Mouse (Mus musculus): Measurements from ENCODE around the gene Dnaja2. TPM values are rescaled to one million over a fixed set of nuclear protein-coding genes. Genes with fewer than 3 reads are reported as not detected.

Gene Dnaja2
- polyA plus RNA-seq, 1 experiment, result 108 TPM

DNA sequence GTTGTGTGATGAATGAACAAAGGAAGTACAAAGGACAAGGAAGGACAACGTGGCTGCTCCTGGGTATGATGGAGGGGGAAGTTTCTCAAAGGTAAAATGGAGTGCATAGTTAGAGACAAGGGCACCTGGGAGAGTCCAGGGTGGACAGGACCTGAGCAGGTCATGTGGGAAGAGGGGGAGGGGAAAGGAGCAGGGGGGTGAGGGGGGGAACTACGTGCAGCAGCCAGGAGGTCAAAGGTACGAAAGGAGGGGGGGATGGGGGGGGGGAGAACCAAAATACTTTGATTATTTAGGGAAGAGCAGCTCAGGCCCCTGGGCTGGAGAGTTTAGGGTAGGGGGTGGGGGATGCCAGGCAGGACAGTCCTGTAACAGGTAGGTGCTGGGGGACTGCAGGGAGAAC is 39.8 kb upstream of the Dnaja2 start:
- Histone ChIP-seq H3K4me3 (replicated peaks; ENCODE audit: insufficient read depth, low read depth, low read length) (no peak overlapping the region), H3K27ac (ENCODE audit: insufficient read depth, low read length) (no peak overlapping the region), H3K4me1 (ENCODE audit: control insufficient read depth, insufficient read depth, low read length) (peaks cover 6% of the 10 kb centered on the region), H3K27me3 (ENCODE audit: control insufficient read depth, insufficient read depth, low read length) (no peaks in the 10 kb centered on the region)
- no peak for DNase-seq
- TF ChIP-seq CTCF (IDR thresholded peaks at IDR 0.05; ENCODE audit: borderline replicate concordance, insufficient read depth, low read depth, low read length), result no peak
- no peak for TF ChIP-seq POLR2A (IDR thresholded peaks at IDR 0.05; ENCODE audit: borderline replicate concordance, insufficient read depth, low read length)
- WGBS, result 52% methylated on average over 3 of the region's 3 CpGs

DNA sequence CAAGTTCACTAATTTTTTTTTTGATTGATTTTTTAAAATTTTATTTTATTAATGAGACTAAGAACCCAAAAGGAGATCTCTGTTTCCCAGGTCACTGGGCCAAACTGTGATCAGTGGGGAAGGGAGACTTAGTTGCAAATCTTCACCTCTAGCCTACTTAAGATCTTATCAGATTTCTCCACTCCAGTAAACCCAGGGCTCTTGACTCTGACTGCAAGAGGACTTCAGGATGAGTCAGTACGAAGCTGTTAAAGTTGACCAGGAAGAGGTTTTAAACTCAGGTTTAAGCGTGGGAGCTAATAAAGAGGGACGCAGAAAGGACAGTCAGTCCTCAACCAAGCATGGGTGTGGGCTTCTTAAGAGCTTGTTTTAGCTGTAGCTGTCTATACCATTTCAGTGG is 38.2 kb upstream of the Dnaja2 start:
- Histone ChIP-seq H3K27ac (ENCODE audit: insufficient read depth, low read length) (no peak overlapping the region), H3K4me3 (replicated peaks; ENCODE audit: insufficient read depth, low read depth, low read length) (no peak overlapping the region), H3K4me1 (ENCODE audit: control insufficient read depth, insufficient read depth, low read length) (peaks cover 6% of the 10 kb centered on the region), H3K27me3 (ENCODE audit: control insufficient read depth, insufficient read depth, low read length) (no peaks in the 10 kb centered on the region)
- DNase-seq, result no peak
- TF ChIP-seq CTCF (IDR thresholded peaks at IDR 0.05; ENCODE audit: borderline replicate concordance, insufficient read depth, low read depth, low read length), result no peak
- no peak for TF ChIP-seq POLR2A (IDR thresholded peaks at IDR 0.05; ENCODE audit: borderline replicate concordance, insufficient read depth, low read length)
- 94% methylated on average over 3 of the region's 3 CpGs for WGBS

DNA sequence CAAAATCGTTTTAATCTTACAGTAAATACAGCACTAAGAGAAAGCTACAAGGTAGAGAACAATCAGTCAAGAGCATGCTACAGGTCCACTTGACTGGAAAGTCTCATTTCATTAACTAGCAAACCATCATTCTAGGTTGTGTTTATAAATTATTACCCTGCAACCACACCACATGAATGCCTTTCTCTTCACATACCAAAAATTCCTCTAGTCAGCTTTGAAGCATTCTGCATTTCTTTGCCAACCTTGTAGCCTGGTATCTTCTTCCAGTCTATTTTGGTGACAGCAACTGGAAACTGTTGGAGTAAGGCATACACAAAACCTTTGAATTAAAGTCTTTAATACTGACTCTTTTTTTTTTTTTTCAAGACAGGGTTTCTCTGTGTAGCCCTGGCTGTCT is 36.4 kb upstream of the Dnaja2 start:
- no peaks in the 10 kb centered on the region for H3K4me1 ChIP-seq (ENCODE audit: control insufficient read depth, insufficient read depth, low read length)
- H3K27ac ChIP-seq (ENCODE audit: insufficient read depth, low read length), result no peak overlapping the region
- WGBS, result 89% methylated on average over 1 of the region's 1 CpGs
- H3K27me3 ChIP-seq (ENCODE audit: control insufficient read depth, insufficient read depth, low read length), result no peaks in the 10 kb centered on the region
- no peak for DNase-seq
- no peak overlapping the region for H3K4me3 ChIP-seq (replicated peaks; ENCODE audit: insufficient read depth, low read depth, low read length)
- no peak for TF ChIP-seq CTCF (IDR thresholded peaks at IDR 0.05; ENCODE audit: borderline replicate concordance, insufficient read depth, low read depth, low read length)
- no peak for TF ChIP-seq POLR2A (IDR thresholded peaks at IDR 0.05; ENCODE audit: borderline replicate concordance, insufficient read depth, low read length)

DNA sequence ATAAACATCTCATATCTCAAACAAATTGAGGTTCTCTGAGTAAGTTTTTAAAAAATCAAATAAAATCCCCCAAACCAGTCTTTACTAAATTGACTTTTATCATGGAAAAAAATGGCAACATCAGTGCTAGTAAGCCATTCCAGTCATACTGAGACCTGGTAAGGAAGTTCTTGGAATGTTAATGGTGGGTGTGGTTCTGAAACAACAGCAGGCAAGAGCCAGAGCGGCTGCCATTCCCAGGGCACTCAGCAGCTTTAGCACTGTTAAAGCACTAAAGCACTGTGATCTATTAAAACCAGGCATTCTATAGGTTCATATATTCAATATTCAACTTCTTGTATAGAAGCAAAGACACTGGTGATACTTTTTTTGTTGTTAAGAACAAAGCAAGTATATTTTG is 35.1 kb upstream of the Dnaja2 start:
- no peaks in the 10 kb centered on the region for H3K27me3 ChIP-seq (ENCODE audit: control insufficient read depth, insufficient read depth, low read length)
- H3K4me1 ChIP-seq (ENCODE audit: control insufficient read depth, insufficient read depth, low read length), result no peaks in the 10 kb centered on the region
- TF ChIP-seq POLR2A (IDR thresholded peaks at IDR 0.05; ENCODE audit: borderline replicate concordance, insufficient read depth, low read length) (no peak), CTCF (IDR thresholded peaks at IDR 0.05; ENCODE audit: borderline replicate concordance, insufficient read depth, low read depth, low read length) (no peak)
- no peak overlapping the region for H3K27ac ChIP-seq (ENCODE audit: insufficient read depth, low read length)
- WGBS, result 72% methylated on average over 1 of the region's 1 CpGs
- H3K4me3 ChIP-seq (replicated peaks; ENCODE audit: insufficient read depth, low read depth, low read length), result no peak overlapping the region
- no peak for DNase-seq

DNA sequence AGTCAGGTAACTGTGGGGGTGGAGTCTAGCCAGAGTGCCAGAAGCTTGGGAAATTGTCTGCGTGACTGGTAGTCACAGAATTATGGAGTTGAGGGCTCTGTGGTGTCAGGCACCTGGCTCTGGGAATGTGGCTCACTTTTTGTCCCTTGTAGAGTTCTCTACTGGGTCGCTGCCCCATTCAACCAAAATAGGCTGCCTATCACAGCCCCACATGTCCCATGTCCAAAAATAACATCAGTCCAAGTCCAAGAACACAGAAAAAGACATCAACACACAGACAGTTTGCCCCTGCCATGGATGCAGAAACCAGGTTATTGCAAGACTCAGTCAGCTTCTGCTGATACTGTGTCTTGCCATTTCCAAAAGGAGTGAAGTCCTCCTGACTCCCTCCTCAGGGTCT is 33.5 kb upstream of the Dnaja2 start:
- no peak overlapping the region for H3K4me3 ChIP-seq (replicated peaks; ENCODE audit: insufficient read depth, low read depth, low read length)
- no peak for DNase-seq
- no peak overlapping the region for H3K27ac ChIP-seq (ENCODE audit: insufficient read depth, low read length)
- H3K27me3 ChIP-seq (ENCODE audit: control insufficient read depth, insufficient read depth, low read length), result no peaks in the 10 kb centered on the region
- 85% methylated on average over 2 of the region's 2 CpGs for WGBS
- TF ChIP-seq POLR2A (IDR thresholded peaks at IDR 0.05; ENCODE audit: borderline replicate concordance, insufficient read depth, low read length) (no peak), CTCF (IDR thresholded peaks at IDR 0.05; ENCODE audit: borderline replicate concordance, insufficient read depth, low read depth, low read length) (no peak)
- H3K4me1 ChIP-seq (ENCODE audit: control insufficient read depth, insufficient read depth, low read length), result no peaks in the 10 kb centered on the region

DNA sequence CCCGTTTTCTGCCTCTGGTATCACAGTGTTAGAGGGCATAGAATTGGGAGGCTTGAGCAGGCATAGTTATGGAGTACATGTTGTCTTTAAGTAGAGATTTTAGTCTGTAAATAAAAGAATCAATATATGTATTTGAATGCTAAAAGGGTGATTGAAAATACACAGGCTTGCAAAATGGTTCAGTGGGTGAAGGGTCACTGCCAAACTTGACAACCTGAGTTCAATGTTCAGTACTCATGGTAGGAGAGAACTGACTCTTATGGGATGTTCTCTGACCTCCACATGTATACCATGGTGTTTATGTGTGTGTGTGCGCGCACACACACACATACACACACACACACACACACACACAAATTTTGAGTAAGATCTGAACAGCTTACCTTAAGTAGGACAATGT is 22.5 kb upstream of the Dnaja2 start:
- WGBS, result 93% methylated on average over 3 of the region's 3 CpGs
- Histone ChIP-seq H3K27ac (ENCODE audit: insufficient read depth, low read length) (no peak overlapping the region), H3K4me1 (ENCODE audit: control insufficient read depth, insufficient read depth, low read length) (no peaks in the 10 kb centered on the region), H3K4me3 (replicated peaks; ENCODE audit: insufficient read depth, low read depth, low read length) (no peak overlapping the region), H3K27me3 (ENCODE audit: control insufficient read depth, insufficient read depth, low read length) (no peaks in the 10 kb centered on the region)
- TF ChIP-seq POLR2A (IDR thresholded peaks at IDR 0.05; ENCODE audit: borderline replicate concordance, insufficient read depth, low read length), result no peak
- no peak for TF ChIP-seq CTCF (IDR thresholded peaks at IDR 0.05; ENCODE audit: borderline replicate concordance, insufficient read depth, low read depth, low read length)
- DNase-seq, result no peak

DNA sequence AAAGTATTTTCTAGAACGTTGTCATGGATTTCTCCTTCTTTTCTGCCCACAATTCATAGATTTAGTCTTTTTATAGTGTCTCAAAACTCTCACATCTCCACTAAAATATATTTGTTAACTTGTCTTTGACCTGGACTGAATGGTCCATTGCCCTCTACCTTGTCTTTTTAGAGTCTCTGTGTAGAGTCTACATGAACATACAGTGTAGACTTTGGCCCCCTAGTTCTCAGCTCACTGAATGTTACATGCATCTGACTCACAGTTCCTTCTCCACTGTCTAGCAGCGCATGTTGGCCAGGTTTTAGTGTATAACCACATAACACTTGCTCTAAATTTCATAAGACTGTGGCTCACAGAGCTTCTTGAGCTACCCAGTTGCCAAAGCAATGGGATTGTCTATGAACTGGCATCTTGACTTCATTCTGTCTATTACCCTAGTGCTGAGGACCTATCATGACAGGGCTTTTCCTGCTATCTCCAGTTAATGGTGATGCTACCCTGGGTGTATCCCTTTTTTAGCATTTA is 18.9 kb upstream of the Dnaja2 start:
- no peak overlapping the region for H3K4me3 ChIP-seq (replicated peaks; ENCODE audit: insufficient read depth, low read depth, low read length)
- H3K4me1 ChIP-seq (ENCODE audit: control insufficient read depth, insufficient read depth, low read length), result no peaks in the 10 kb centered on the region
- no peak for DNase-seq
- 88% methylated on average over 2 of the region's 2 CpGs for WGBS
- H3K27ac ChIP-seq (ENCODE audit: insufficient read depth, low read length), result no peak overlapping the region
- no peaks in the 10 kb centered on the region for H3K27me3 ChIP-seq (ENCODE audit: control insufficient read depth, insufficient read depth, low read length)
- TF ChIP-seq POLR2A (IDR thresholded peaks at IDR 0.05; ENCODE audit: borderline replicate concordance, insufficient read depth, low read length) (no peak), CTCF (IDR thresholded peaks at IDR 0.05; ENCODE audit: borderline replicate concordance, insufficient read depth, low read depth, low read length) (no peak)

DNA sequence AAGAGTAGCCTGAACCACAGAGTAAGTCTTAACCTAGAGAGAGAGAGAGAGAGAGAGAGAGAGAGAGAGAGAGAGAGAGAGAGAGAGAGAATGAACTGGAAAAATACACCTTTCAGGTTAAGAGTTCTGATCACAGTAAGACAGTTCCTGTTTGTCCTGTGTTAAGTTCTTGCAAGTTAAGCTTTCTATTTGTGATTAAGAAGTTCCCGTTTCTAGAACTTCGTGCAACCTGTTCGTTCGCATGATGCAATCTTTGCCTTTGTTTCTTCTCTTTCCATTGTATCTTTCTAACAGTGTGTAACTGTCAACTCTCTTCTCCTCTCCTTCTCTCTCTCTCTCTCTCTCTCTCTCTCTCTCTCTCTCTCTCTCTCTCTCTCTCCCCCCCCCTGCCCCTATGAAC is 15.3 kb upstream of the Dnaja2 start:
- Histone ChIP-seq H3K27ac (ENCODE audit: insufficient read depth, low read length) (no peak overlapping the region), H3K27me3 (ENCODE audit: control insufficient read depth, insufficient read depth, low read length) (no peaks in the 10 kb centered on the region), H3K4me3 (replicated peaks; ENCODE audit: insufficient read depth, low read depth, low read length) (no peak overlapping the region), H3K4me1 (ENCODE audit: control insufficient read depth, insufficient read depth, low read length) (no peaks in the 10 kb centered on the region)
- TF ChIP-seq CTCF (IDR thresholded peaks at IDR 0.05; ENCODE audit: borderline replicate concordance, insufficient read depth, low read depth, low read length) (no peak), POLR2A (IDR thresholded peaks at IDR 0.05; ENCODE audit: borderline replicate concordance, insufficient read depth, low read length) (no peak)
- 86% methylated on average over 4 of the region's 4 CpGs for WGBS
- no peak for DNase-seq
